Mouse (Mus musculus): ENCODE measurements around the gene Ak3. TPM values are rescaled to one million over a fixed set of nuclear protein-coding genes. Genes with fewer than 3 reads are reported as not detected.

The Ak3 gene
- 85.3 and 88.0 TPM in 2 replicates for polyA plus RNA-seq (2015; fragmentation: Nextera tagmentation; extraction: Ambion mirVana)

DNA sequence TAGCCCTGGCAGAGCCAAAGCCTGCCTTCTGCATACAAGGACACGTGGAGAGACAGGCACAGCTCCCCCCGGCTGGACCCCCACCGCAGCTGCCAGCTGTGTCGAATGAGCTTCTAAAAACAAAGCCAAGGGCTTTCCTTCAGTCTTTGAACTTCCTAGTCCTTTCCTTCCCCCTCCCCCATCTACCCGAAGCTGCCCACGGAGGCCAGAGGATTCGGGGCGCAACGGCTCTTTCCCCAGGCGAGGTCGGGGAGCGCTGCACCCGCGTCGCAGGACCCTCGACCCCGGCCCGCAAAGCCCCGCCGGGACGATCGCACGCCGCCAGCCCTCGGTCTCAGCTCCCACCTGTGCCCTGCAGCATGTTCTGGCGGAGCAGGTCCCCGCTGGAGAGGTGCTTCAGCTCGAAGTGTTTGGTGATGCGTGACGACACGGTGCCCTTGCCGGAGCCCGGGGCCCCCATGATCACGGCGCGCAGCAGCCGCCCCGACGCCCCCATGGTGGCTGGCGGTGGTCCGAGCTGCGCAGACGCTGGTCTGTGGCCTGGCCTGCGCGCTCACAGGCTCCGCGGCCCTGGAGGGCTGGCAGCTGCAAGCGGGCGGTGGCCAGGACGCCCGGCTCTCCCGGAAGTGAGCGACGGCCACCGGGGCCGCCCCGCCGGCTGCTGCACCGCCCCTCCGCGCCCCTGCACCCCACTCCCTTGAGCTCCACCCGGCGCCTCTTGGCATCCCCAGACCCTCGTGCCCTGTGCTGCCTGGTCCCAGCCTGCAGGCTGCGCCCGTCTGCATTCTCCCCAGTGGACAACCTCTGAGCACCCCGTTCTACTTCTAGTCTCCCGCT, at the start of gene Ak3:
TSS of gene Ak3 (minus strand) at position 628 of the 837 bp plus-strand sequence.
- WGBS: under 1% methylated on average over 67 of the region's 68 CpGs

DNA sequence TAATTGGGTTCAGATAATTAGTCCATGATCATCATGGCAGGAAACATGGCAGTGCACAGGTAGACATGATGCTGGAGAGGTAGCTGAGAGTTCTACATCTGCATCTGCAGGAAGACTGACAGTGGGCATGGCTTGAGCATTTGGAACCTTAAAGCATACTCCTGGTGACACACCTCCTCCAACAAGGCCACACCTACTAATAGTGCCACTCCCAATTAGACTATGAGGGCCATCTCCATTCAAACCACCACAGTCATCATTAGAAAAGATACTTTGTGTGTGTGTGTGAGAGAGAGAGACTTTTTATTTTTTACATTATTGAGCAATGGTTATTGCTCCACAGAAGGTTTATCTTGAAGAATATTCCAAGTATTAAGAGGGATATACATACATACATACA, 44.4 kb upstream of the Ak3 start:
- Histone ChIP-seq H3K27ac (replicated peaks) (no peak overlapping the region), H3K4me1 (no peaks in the 10 kb centered on the region), H3K9me3 (replicated peaks) (no peaks in the 10 kb centered on the region), H3K9ac (no peak overlapping the region), H3K4me3 (replicated peaks) (no peak overlapping the region), H3K4me2 (replicated peaks) (no peak overlapping the region), H3K27me3 (no peaks in the 10 kb centered on the region), H3K36me3 (no peaks in the 10 kb centered on the region)
- ATAC-seq (ENCODE audit: insufficient number of reproducible peaks, low FRiP score, low TSS enrichment, low read depth): no peak

More for the DNA sequence above, at the start of gene Ak3:
- H3K36me3 ChIP-seq: no peaks in the 10 kb centered on the region
- peak within 1 kb of the TSS; percentile 70 for H3K9ac ChIP-seq
- H3K4me2 ChIP-seq (replicated peaks): peak within 1 kb of the TSS; percentile 73
- peaks cover 24% of the 10 kb centered on the region for H3K4me1 ChIP-seq
- H3K9me3 ChIP-seq (replicated peaks): no peaks in the 10 kb centered on the region
- H3K27me3 ChIP-seq: no peaks in the 10 kb centered on the region
- H3K4me3 ChIP-seq (replicated peaks): peak within 1 kb of the TSS; percentile 78
- peak; percentile 86 for ATAC-seq (ENCODE audit: insufficient number of reproducible peaks, low FRiP score, low TSS enrichment, low read depth)
- peak within 1 kb of the TSS; percentile 91 for H3K27ac ChIP-seq (replicated peaks)

DNA sequence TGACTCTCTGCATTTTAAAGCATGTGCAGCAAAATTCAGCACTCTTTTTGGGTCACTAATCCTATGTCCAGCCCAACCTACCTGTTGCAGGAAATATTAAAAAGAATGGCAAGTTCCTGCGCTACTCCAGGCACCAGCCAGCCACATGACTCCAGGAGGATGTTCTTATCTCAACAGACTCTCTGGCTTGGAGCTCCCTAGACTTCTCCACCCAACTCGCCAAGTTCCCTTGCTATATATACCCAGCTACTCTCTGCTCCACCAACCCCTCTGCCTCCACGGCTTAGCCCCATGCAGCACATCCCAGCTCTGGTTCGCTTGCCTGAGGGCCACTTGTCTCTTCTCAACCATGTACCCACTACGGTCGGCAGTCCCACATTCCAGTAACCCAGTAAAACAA, 40.9 kb upstream of the Ak3 start:
- H3K36me3 ChIP-seq: no peaks in the 10 kb centered on the region
- no peak overlapping the region for H3K4me3 ChIP-seq (replicated peaks)
- no peak overlapping the region for H3K9ac ChIP-seq
- H3K4me1 ChIP-seq: no peaks in the 10 kb centered on the region
- no peaks in the 10 kb centered on the region for H3K27me3 ChIP-seq
- H3K4me2 ChIP-seq (replicated peaks): no peak overlapping the region
- no peaks in the 10 kb centered on the region for H3K9me3 ChIP-seq (replicated peaks)
- no peak for ATAC-seq (ENCODE audit: insufficient number of reproducible peaks, low FRiP score, low TSS enrichment, low read depth)
- WGBS: 70% methylated on average over 6 of the region's 6 CpGs
- H3K27ac ChIP-seq (replicated peaks): no peak overlapping the region

DNA sequence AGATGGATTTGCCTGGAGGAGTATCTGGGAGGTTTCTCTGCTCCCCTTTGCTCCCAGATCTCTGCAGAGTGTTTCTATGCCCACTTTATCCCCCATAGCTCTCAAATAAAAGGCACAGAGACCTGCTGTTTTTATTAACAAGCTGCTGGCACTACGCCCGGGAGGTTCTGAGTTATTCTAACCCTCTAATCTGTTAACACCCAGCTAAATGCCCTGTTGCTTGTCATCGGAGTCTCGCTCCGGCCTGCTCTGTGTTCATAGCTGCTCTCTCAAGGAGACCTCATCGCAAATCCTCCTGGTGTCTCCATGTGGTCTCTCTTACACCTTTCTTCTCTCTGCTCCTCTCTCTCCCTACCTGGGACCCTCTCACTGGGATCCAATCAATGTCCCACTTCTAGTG, 27.0 kb upstream of the Ak3 start:
- Histone ChIP-seq H3K27me3 (no peaks in the 10 kb centered on the region), H3K4me3 (replicated peaks) (no peak overlapping the region), H3K27ac (replicated peaks) (no peak overlapping the region), H3K9me3 (replicated peaks) (no peaks in the 10 kb centered on the region), H3K36me3 (no peaks in the 10 kb centered on the region), H3K4me2 (replicated peaks) (no peak overlapping the region), H3K4me1 (peaks cover 3% of the 10 kb centered on the region; the same call in 1 of the 2 replicates), H3K9ac (no peak overlapping the region)
- ATAC-seq (ENCODE audit: insufficient number of reproducible peaks, low FRiP score, low TSS enrichment, low read depth): no peak
- 63% methylated on average over 6 of the region's 6 CpGs for WGBS

GRCm38 (mm10) chr19:29069195-29069594, 21.4 kb upstream of the Ak3 start:
- no peaks in the 10 kb centered on the region for H3K36me3 ChIP-seq
- 70% methylated on average over 5 of the region's 5 CpGs for WGBS
- H3K4me3 ChIP-seq (replicated peaks): no peak overlapping the region
- no peak for ATAC-seq (ENCODE audit: insufficient number of reproducible peaks, low FRiP score, low TSS enrichment, low read depth)
- H3K27me3 ChIP-seq: no peaks in the 10 kb centered on the region; the same call in 1 of the 2 replicates
- H3K4me1 ChIP-seq: peaks cover 10% of the 10 kb centered on the region; the same call in 1 of the 2 replicates
- H3K9me3 ChIP-seq (replicated peaks): no peaks in the 10 kb centered on the region
- no peak overlapping the region for H3K27ac ChIP-seq (replicated peaks)
- no peak overlapping the region for H3K4me2 ChIP-seq (replicated peaks)
- no peak overlapping the region for H3K9ac ChIP-seq

- Histone ChIP-seq H3K9me3 (replicated peaks) (no peaks in the 10 kb centered on the region), H3K27ac (replicated peaks) (no peak overlapping the region), H3K4me3 (replicated peaks) (peak overlapping the region; percentile 27; the same call in 1 of the 2 replicates), H3K4me1 (peaks cover 17% of the 10 kb centered on the region; the same call in 1 of the 2 replicates), H3K36me3 (no peaks in the 10 kb centered on the region), H3K27me3 (no peaks in the 10 kb centered on the region; the same call in 1 of the 2 replicates), H3K4me2 (replicated peaks) (peak overlapping the region; percentile 36), H3K9ac (no peak overlapping the region)
- 14% methylated on average over 11 of the region's 11 CpGs for WGBS
- no peak for ATAC-seq (ENCODE audit: insufficient number of reproducible peaks, low FRiP score, low TSS enrichment, low read depth)
Observed at GRCm38 (mm10) chr19:29066981-29067471, 19.3 kb upstream of the Ak3 start.

GRCm38 (mm10) chr19:29064451-29065102, 16.8 kb upstream of the Ak3 start:
- Histone ChIP-seq H3K4me3 (replicated peaks) (peak overlapping the region; percentile 19; the same call in 1 of the 2 replicates), H3K27ac (replicated peaks) (peak overlapping the region; percentile 48; the same call in 1 of the 2 replicates), H3K27me3 (no peaks in the 10 kb centered on the region; the same call in 1 of the 2 replicates), H3K36me3 (no peaks in the 10 kb centered on the region), H3K9ac (no peak overlapping the region), H3K9me3 (replicated peaks) (no peaks in the 10 kb centered on the region), H3K4me1 (peaks cover 24% of the 10 kb centered on the region), H3K4me2 (replicated peaks) (peak overlapping the region; percentile 37)
- 54% methylated on average over 9 of the region's 9 CpGs for WGBS
- ATAC-seq (ENCODE audit: insufficient number of reproducible peaks, low FRiP score, low TSS enrichment, low read depth): 0 out of 2 replicates have a peak, but pooled peaks have one; percentile 8

DNA sequence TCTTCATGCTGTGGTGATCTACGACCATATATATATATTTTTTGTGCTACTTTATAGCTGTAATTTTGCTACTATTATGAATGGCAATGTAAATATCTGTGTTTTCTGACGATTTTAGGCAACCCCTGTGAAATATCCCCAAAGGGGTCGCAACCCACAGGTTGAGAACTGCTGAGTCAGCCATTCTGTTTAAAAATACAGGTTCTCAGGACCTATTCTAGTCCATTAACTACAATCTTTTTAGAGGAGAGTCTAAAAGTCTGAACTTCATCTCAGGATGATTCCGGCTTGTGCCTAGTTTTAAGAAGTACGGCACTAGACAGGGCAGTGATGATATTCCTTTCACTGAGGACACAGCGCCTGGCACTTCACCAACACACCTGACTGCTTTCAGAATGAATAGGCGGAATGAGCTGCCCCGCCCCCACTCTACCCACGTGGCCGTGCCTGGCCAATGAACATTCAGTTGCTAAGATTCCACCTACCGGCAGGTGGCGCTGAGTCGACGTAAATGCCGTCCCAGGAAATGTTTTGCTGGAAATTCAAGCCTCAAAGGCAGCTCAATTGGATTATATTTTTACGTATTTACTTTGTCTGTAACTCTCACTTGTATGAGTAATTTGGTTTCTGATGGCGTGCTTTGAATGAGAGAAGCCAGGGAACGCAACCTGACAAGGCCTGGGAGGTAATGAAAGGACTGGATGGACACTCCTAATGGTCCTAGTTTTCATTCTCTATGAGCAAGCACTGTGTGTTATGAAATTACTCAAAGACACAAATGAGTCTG, 16.0 kb upstream of the Ak3 start:
- Histone ChIP-seq H3K9ac (no peak overlapping the region), H3K4me3 (replicated peaks) (peak overlapping the region; percentile 19), H3K36me3 (no peaks in the 10 kb centered on the region), H3K27me3 (no peaks in the 10 kb centered on the region; the same call in 1 of the 2 replicates), H3K4me1 (peaks cover 24% of the 10 kb centered on the region), H3K4me2 (replicated peaks) (peak overlapping the region; percentile 37), H3K27ac (replicated peaks) (peak overlapping the region; percentile 48; the same call in 1 of the 2 replicates), H3K9me3 (replicated peaks) (no peaks in the 10 kb centered on the region)
- ATAC-seq (ENCODE audit: insufficient number of reproducible peaks, low FRiP score, low TSS enrichment, low read depth): peak; percentile 46; the same call in 1 of the 2 replicates
- 12% methylated on average over 18 of the region's 18 CpGs for WGBS

DNA sequence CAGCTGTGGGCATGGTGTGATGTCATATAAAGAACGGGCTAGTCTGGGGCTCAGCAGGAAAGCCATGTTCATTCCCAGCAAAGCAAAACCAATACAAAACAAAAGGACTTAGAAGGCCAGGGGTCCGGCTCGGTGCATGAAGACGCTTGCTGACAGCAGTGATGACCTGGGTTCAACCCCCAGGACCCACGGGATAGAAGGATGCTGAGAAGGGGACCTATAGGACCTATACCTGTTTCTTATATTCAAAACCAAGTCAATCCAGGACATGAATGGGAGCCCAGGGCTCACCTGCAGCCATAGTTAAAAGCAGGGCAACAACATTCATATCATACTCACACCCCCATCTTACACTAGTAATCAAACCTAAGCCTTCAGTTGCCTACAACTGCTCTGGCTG, 15.2 kb upstream of the Ak3 start:
- Histone ChIP-seq H3K27ac (replicated peaks) (no peak overlapping the region), H3K9me3 (replicated peaks) (no peaks in the 10 kb centered on the region), H3K4me1 (peaks cover 24% of the 10 kb centered on the region), H3K36me3 (no peaks in the 10 kb centered on the region), H3K4me2 (replicated peaks) (no peak overlapping the region), H3K9ac (no peak overlapping the region), H3K27me3 (no peaks in the 10 kb centered on the region; the same call in 1 of the 2 replicates), H3K4me3 (replicated peaks) (no peak overlapping the region)
- 76% methylated on average over 5 of the region's 5 CpGs for WGBS
- ATAC-seq (ENCODE audit: insufficient number of reproducible peaks, low FRiP score, low TSS enrichment, low read depth): no peak

GRCm38 (mm10) chr19:29060299-29060698, 12.5 kb upstream of the Ak3 start:
- no peak for ATAC-seq (ENCODE audit: insufficient number of reproducible peaks, low FRiP score, low TSS enrichment, low read depth)
- H3K27ac ChIP-seq (replicated peaks): no peak overlapping the region
- no peak overlapping the region for H3K4me2 ChIP-seq (replicated peaks)
- H3K4me3 ChIP-seq (replicated peaks): no peak overlapping the region
- WGBS: 11% methylated on average over 6 of the region's 6 CpGs
- H3K9me3 ChIP-seq (replicated peaks): no peaks in the 10 kb centered on the region
- H3K9ac ChIP-seq: no peak overlapping the region
- peaks cover 19% of the 10 kb centered on the region for H3K4me1 ChIP-seq
- no peaks in the 10 kb centered on the region for H3K36me3 ChIP-seq
- H3K27me3 ChIP-seq: no peaks in the 10 kb centered on the region
